Mouse (Mus musculus) olfactory bulb, adult 2 months (tissue): Measurements from ENCODE around the gene Tnip1.

Experiments used
- CTCF ChIP-seq: fragments of 200-500 bp; IDR thresholded peaks from 2 replicates; pipeline ENCODE4 v1.5.1; 2012; ENCODE audit warnings: low read depth, mild to moderate bottlenecking, low read length, moderate library complexity; ENCODE audit not compliant: insufficient read depth
- POLR2A ChIP-seq: fragments of 200-500 bp; IDR thresholded peaks from 2 replicates; pipeline ENCODE4 v1.6.1; 2012; ENCODE audit warnings: mild to moderate bottlenecking, low read depth, low read length, moderate library complexity; ENCODE audit not compliant: insufficient read depth

- no peak for TF ChIP-seq CTCF
- TF ChIP-seq POLR2A: no peak
Observed at GRCm38 (mm10) chr11:54918273-54918672, 44.4 kb downstream of the Tnip1 start.
